Mouse (Mus musculus) G1E (cell line): ENCODE measurements around the gene Ecm1.

Source experiments
- CTCF ChIP-seq: IDR thresholded peaks from 2 replicates; pipeline ENCODE4 v1.5.1; 2012; ENCODE audit warnings: low read depth, low read length, inconsistent platforms, mixed read lengths
- GATA1 ChIP-seq: IDR thresholded peaks from 2 replicates; pipeline ENCODE4 v1.6.1; 2012; ENCODE audit warnings: borderline replicate concordance, low read length, inconsistent platforms, mixed read lengths
- GATA2 ChIP-seq: IDR thresholded peaks from 2 replicates; pipeline ENCODE4 v1.6.1; 2012; ENCODE audit warnings: low read depth, low read length, inconsistent platforms, borderline replicate concordance
- TAL1 ChIP-seq: conservative IDR thresholded peaks from 2 replicates; pipeline ENCODE4 v1.6.1; 2012; ENCODE audit warnings: low read depth, low read length, inconsistent platforms, mixed read lengths

DNA sequence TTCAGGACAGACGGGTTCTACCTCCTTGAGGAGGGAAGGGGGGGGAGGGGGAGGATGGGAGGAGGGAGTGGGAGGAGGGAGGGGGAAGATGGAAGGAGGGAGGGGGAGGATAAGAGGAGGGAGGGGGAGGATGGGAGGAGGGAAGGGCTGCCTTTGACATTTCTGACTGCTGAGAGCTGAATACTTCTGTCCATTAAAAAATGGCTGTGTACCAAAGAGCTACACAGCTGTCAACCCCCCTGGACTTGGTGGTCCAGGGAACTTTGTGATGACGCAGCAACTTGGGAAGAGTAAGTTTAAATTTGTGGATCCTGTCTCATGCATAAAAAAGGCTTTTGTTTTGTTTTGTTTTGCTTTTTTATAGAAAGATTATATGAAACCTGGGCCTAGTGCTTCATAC, 49.4 kb downstream of the Ecm1 start:
- TF ChIP-seq CTCF (no peak), GATA1 (no peak), TAL1 (no peak), GATA2 (no peak)
